Mouse (Mus musculus): ENCODE data around the gene Slc52a3.

DNA sequence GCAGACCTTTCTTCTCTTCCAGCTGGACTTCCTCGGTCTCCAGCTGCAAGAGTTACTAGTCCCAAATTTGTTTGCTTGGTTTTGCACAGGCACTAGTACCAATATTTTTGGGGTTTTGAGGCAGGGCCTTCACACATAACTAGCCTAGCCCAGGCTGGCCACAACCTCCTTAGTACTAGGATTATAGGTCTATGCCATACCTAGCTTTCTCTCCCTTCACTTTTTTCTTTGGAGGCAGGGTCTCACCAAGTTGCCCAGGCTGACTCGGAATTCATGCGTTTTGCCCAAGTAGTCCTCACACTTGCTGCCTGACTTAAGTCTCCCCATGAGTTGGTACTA, 16.0 kb upstream of the Slc52a3 start:
- no peak for TF ChIP-seq TAL1 (IDR thresholded peaks at IDR 0.05; ENCODE audit: low read length)
- no peak for TF ChIP-seq GATA1 (IDR thresholded peaks at IDR 0.05; ENCODE audit: low read length)

All from erythroblast, embryonic 14.5 days (primary cell).